Mouse (Mus musculus) lung, postnatal 25 days (tissue): ENCODE measurements around the gene Olfr1293-ps.

Experiments used
- DNase-seq: peaks from one replicate; pipeline ENCODE4 v3.0.0; 2022; ENCODE audit warnings: low spot score

Olfr1293-ps gene

GRCm38 (mm10) chr2:111524903-111525302 lies at the start of gene Olfr1293-ps:
Gene Olfr1293-ps (plus strand): TSS chr2:111525203.
- DNase-seq: no peak

GRCm38 (mm10) chr2:111480519-111480918 lies 44.5 kb upstream of the Olfr1293-ps start, which contains the start of gene Olfr1289:
Gene Olfr1289 (plus strand): TSS chr2:111480819.
- DNase-seq: no peak

GRCm38 (mm10) chr2:111493729-111494128 lies 31.3 kb upstream of the Olfr1293-ps start, which contains the start of gene Olfr1290:
Gene Olfr1290 (minus strand): TSS chr2:111493829.
- no peak for DNase-seq

GRCm38 (mm10) chr2:111496880-111497279 lies 28.1 kb upstream of the Olfr1293-ps start, which contains the start of gene Olfr1291-ps1:
Gene Olfr1291-ps1 (plus strand): TSS chr2:111497180.
- no peak for DNase-seq

GRCm38 (mm10) chr2:111517451-111517850 lies 7.6 kb upstream of the Olfr1293-ps start:
- DNase-seq: no peak

GRCm38 (mm10) chr2:111540191-111540590 lies 15.2 kb downstream of the Olfr1293-ps start, which contains the start of gene Olfr1294:
Gene Olfr1294 (minus strand): TSS chr2:111540291.
- no peak for DNase-seq

GRCm38 (mm10) chr2:111569581-111569980 lies 44.6 kb downstream of the Olfr1293-ps start, which contains the start of gene Olfr1295:
Gene Olfr1295 (minus strand): TSS chr2:111569681.
- no peak for DNase-seq
